Mouse (Mus musculus): ENCODE measurements at regions not wholly inside any gene's neighbourhood (a gene's known extent, or its start where the extent isn't known, plus 50 kb on each side); places are given as distances from the start of the nearest gene placed in this dataset.

GRCm38 (mm10) chr2:48381481-48382075 lies 432.3 kb upstream of the Acvr2a start:
- TF ChIP-seq CTCF (IDR thresholded peaks at IDR 0.05; ENCODE audit: extremely low read depth, insufficient read depth, low read length) (no peak), POLR2A (IDR thresholded peaks at IDR 0.05; ENCODE audit: extremely low read depth, insufficient read depth, low read length) (no peak)

All from cortical plate, adult 2 months (tissue).